ENCODE assay signal across 9 mouse cellular contexts in the genomic region with DNA sequence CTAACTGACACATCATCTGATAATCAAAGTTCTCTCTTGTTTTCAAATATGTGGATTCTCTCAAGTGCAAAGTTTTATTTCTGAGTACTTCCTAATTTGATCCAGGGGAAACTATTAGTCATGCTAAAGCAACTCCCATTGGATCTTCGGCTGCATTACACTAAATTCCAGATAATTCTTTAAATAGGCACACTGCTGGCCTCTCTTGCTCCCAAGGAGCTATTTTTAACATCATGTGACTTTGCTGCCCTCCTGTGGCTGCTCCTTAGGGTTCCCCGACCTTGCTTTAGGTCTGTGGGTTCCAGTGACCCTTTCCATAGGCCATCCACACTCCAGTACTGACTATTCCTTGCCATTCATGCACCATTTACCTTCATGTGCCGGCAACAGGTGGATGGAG.
DNase-seq lines count a peak whose midpoint lies in the region; ATAC-seq lines count a peak whose summit lies in the region.
"Had no signal": no experiment of that assay in that cellular context is flagged by ENCODE, and none has a peak within 500 bp of the region (broad histone marks: within the 10 kb centered on the region; RNA-seq: fewer than 3 reads in every experiment).

No protein-coding gene starts in this region.

- H3K4me3 ChIP-seq in hindbrain, embryonic 14.5 days (replicated peaks; ENCODE audit: low read length), result no peak overlapping the region
- no peak overlapping the region for H3K4me3 ChIP-seq in hindbrain, embryonic 13.5 days
- H3K4me3 ChIP-seq: hindbrain, embryonic 15.5 days had no signal

- 31% methylated on average over 3 of the region's 3 CpGs for WGBS in hindbrain, embryonic 14.5 days
- WGBS in hindbrain, embryonic 13.5 days, result 31% methylated on average over 3 of the region's 3 CpGs

- DNase-seq in hindbrain, embryonic 14.5 days (ENCODE audit: low spot score), result peak; percentile 27
- DNase-seq in adipocyte (ENCODE audit: low spot score), result peak; percentile 46
- peak; percentile 27 for DNase-seq in gastrocnemius, postnatal 25 days
- peak; percentile 75 for DNase-seq in kidney, postnatal 14 days
- DNase-seq in ovary, adult 18-20 months (ENCODE audit: low spot score), result peak; percentile 43
- DNase-seq in c-Kit-positive CD71-positive TER-119-positive erythroid progenitor cells, embryonic 14.5 days (ENCODE audit: low spot score), result no peak
- DNase-seq in thymus, postnatal 0 days (ENCODE audit: low spot score), result no peak

- no peaks in the 10 kb centered on the region for H3K36me3 ChIP-seq in hindbrain, embryonic 14.5 days (replicated peaks; ENCODE audit: control insufficient read depth, insufficient read depth)
- H3K36me3 ChIP-seq in hindbrain, embryonic 13.5 days, result no peaks in the 10 kb centered on the region
- H3K36me3 ChIP-seq: hindbrain, embryonic 15.5 days had no signal

- no peaks in the 10 kb centered on the region for H3K27me3 ChIP-seq in hindbrain, embryonic 14.5 days (ENCODE audit: control insufficient read depth, insufficient read depth, low read length)
- no peaks in the 10 kb centered on the region for H3K27me3 ChIP-seq in hindbrain, embryonic 13.5 days
- H3K27me3 ChIP-seq: hindbrain, embryonic 15.5 days had no signal

- no peak for ATAC-seq in hindbrain, embryonic 14.5 days (ENCODE audit: low FRiP score)
- ATAC-seq in hindbrain, embryonic 13.5 days (ENCODE audit: low FRiP score), result no peak

- H3K27ac ChIP-seq in hindbrain, embryonic 14.5 days, result no peak overlapping the region
- no peak overlapping the region for H3K27ac ChIP-seq in hindbrain, embryonic 13.5 days
- H3K27ac ChIP-seq: hindbrain, embryonic 15.5 days had no signal

- no peak overlapping the region for H3K4me2 ChIP-seq in hindbrain, embryonic 14.5 days (replicated peaks)
- no peak overlapping the region for H3K4me2 ChIP-seq in hindbrain, embryonic 13.5 days
- H3K4me2 ChIP-seq: hindbrain, embryonic 15.5 days had no signal

- no peak overlapping the region for H3K9ac ChIP-seq in hindbrain, embryonic 14.5 days
- no peak overlapping the region for H3K9ac ChIP-seq in hindbrain, embryonic 13.5 days
- H3K9ac ChIP-seq: hindbrain, embryonic 15.5 days had no signal

- H3K9me3 ChIP-seq in hindbrain, embryonic 14.5 days (ENCODE audit: control insufficient read depth, low read length), result no peaks in the 10 kb centered on the region
- H3K9me3 ChIP-seq in hindbrain, embryonic 13.5 days, result no peaks in the 10 kb centered on the region
- H3K9me3 ChIP-seq: hindbrain, embryonic 15.5 days had no signal

- no peaks in the 10 kb centered on the region for H3K4me1 ChIP-seq in hindbrain, embryonic 14.5 days (replicated peaks; ENCODE audit: control insufficient read depth, insufficient read depth, low read length)
- H3K4me1 ChIP-seq in hindbrain, embryonic 13.5 days (replicated peaks), result no peaks in the 10 kb centered on the region
- H3K4me1 ChIP-seq: hindbrain, embryonic 15.5 days had no signal

Comparison
In these comparisons a context has a peak if more than half of its experiments do, and no peak if none do; other contexts are left out.
1. DNase-seq: peak in hindbrain, embryonic 14.5 days (single experiment), adipocyte (single experiment), gastrocnemius, postnatal 25 days (single experiment), kidney, postnatal 14 days (single experiment) and ovary, adult 18-20 months (single experiment); none in c-Kit-positive CD71-positive TER-119-positive erythroid progenitor cells, embryonic 14.5 days (single experiment) and thymus, postnatal 0 days (single experiment).